Mouse (Mus musculus): Measurements from ENCODE around the gene Asap2. TPM values are rescaled to one million over a fixed set of nuclear protein-coding genes. Genes with fewer than 3 reads are reported as not detected.

Asap2 gene
- polyA plus RNA-seq, 1 experiment, result 3.6 TPM

DNA sequence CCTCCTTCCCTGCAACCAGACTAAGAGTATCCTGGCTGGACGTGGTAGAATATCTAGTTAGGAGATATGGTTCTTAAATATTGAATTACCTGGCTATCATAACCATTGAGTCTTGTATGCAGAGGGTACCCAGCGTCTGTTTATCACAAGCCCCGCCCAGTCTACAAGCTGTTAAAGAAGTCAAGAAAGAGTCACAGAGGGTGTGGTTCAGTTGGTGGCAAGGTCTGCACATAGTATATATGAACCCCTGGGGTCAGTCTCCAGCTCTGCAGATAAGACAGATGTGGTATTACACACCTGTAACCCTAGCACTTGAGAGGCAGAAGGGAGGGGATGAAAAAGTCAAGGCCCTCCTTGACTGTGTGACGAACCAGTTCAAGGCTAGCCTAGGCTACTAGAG is 215.5 kb downstream of the Asap2 start:
- H3K36me3 ChIP-seq (ENCODE audit: control insufficient read depth, insufficient read depth, low read length), result no peaks in the 10 kb centered on the region
- no peak overlapping the region for H3K4me3 ChIP-seq (ENCODE audit: control insufficient read depth, insufficient read depth, low read length)
- peaks cover 8% of the 10 kb centered on the region for H3K4me1 ChIP-seq (replicated peaks; ENCODE audit: control insufficient read depth, insufficient read depth, low read length)
- H3K27ac ChIP-seq (ENCODE audit: control insufficient read depth, insufficient read depth, low read length), result no peak overlapping the region
- no peak for DNase-seq
- no peaks in the 10 kb centered on the region for H3K27me3 ChIP-seq (ENCODE audit: control insufficient read depth, insufficient read depth, low read length)
- 95% methylated on average over 4 of the region's 4 CpGs for WGBS
- TF ChIP-seq CTCF (IDR thresholded peaks at IDR 0.05; ENCODE audit: borderline replicate concordance, control insufficient read depth, extremely low read depth, insufficient read depth, low read length, poor library complexity) (no peak), POLR2A (IDR thresholded peaks at IDR 0.05; ENCODE audit: control insufficient read depth, extremely low read depth, insufficient read depth, low read length, poor library complexity) (no peak)

- H3K4me3 ChIP-seq (ENCODE audit: control insufficient read depth, insufficient read depth, low read length), result no peak overlapping the region
- H3K27ac ChIP-seq (ENCODE audit: control insufficient read depth, insufficient read depth, low read length), result no peak overlapping the region
- peaks cover 8% of the 10 kb centered on the region for H3K4me1 ChIP-seq (replicated peaks; ENCODE audit: control insufficient read depth, insufficient read depth, low read length)
- no peaks in the 10 kb centered on the region for H3K27me3 ChIP-seq (ENCODE audit: control insufficient read depth, insufficient read depth, low read length)
- TF ChIP-seq POLR2A (IDR thresholded peaks at IDR 0.05; ENCODE audit: control insufficient read depth, extremely low read depth, insufficient read depth, low read length, poor library complexity), result no peak
- TF ChIP-seq CTCF (IDR thresholded peaks at IDR 0.05; ENCODE audit: borderline replicate concordance, control insufficient read depth, extremely low read depth, insufficient read depth, low read length, poor library complexity), result no peak
- H3K36me3 ChIP-seq (ENCODE audit: control insufficient read depth, insufficient read depth, low read length), result no peaks in the 10 kb centered on the region
- no peak for DNase-seq
- WGBS, result 80% methylated on average over 5 of the region's 5 CpGs
Measured at GRCm38 (mm10) chr12:21207422-21207821, 217.2 kb downstream of the Asap2 start.

- Histone ChIP-seq H3K4me1 (replicated peaks; ENCODE audit: control insufficient read depth, insufficient read depth, low read length) (peaks cover 14% of the 10 kb centered on the region), H3K27ac (ENCODE audit: control insufficient read depth, insufficient read depth, low read length) (no peak overlapping the region), H3K4me3 (ENCODE audit: control insufficient read depth, insufficient read depth, low read length) (no peak overlapping the region), H3K27me3 (ENCODE audit: control insufficient read depth, insufficient read depth, low read length) (no peaks in the 10 kb centered on the region), H3K36me3 (ENCODE audit: control insufficient read depth, insufficient read depth, low read length) (no peaks in the 10 kb centered on the region)
- WGBS, result 23% methylated on average over 11 of the region's 11 CpGs
- TF ChIP-seq POLR2A (IDR thresholded peaks at IDR 0.05; ENCODE audit: control insufficient read depth, extremely low read depth, insufficient read depth, low read length, poor library complexity), result no peak
- TF ChIP-seq CTCF (IDR thresholded peaks at IDR 0.05; ENCODE audit: borderline replicate concordance, control insufficient read depth, extremely low read depth, insufficient read depth, low read length, poor library complexity), result no peak
- no peak for DNase-seq
Measured at GRCm38 (mm10) chr12:21208172-21208795, 218.0 kb downstream of the Asap2 start.

GRCm38 (mm10) chr12:21209273-21209672 is 219.0 kb downstream of the Asap2 start:
- Histone ChIP-seq H3K36me3 (ENCODE audit: control insufficient read depth, insufficient read depth, low read length) (no peaks in the 10 kb centered on the region), H3K27ac (ENCODE audit: control insufficient read depth, insufficient read depth, low read length) (no peak overlapping the region), H3K4me3 (ENCODE audit: control insufficient read depth, insufficient read depth, low read length) (no peak overlapping the region), H3K4me1 (replicated peaks; ENCODE audit: control insufficient read depth, insufficient read depth, low read length) (peaks cover 19% of the 10 kb centered on the region), H3K27me3 (ENCODE audit: control insufficient read depth, insufficient read depth, low read length) (no peaks in the 10 kb centered on the region)
- WGBS, result 96% methylated on average over 10 of the region's 10 CpGs
- TF ChIP-seq POLR2A (IDR thresholded peaks at IDR 0.05; ENCODE audit: control insufficient read depth, extremely low read depth, insufficient read depth, low read length, poor library complexity), result no peak
- no peak for TF ChIP-seq CTCF (IDR thresholded peaks at IDR 0.05; ENCODE audit: borderline replicate concordance, control insufficient read depth, extremely low read depth, insufficient read depth, low read length, poor library complexity)
- no peak for DNase-seq

DNA sequence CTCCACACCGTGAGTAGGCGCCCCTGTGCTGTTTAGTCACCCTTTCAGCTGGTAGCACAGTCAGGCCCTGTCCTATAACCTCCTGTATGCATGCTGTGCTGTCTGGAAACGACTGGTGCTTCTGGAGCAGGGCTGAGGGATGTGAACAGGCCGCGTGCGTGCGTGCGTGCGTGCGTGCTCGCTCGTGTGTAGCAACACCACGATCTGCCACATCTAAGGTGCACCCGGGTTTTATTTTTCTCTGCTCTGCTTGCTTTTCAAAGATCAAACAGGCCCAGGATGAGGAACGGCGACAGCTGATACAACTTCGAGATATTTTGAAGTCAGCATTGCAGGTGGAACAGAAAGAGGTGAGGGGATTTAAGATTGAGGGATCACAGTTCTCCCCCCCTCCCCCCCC is 222.6 kb downstream of the Asap2 start:
- peak; percentile 10 for DNase-seq
- no peaks in the 10 kb centered on the region for H3K36me3 ChIP-seq (ENCODE audit: control insufficient read depth, insufficient read depth, low read length)
- WGBS, result 22% methylated on average over 17 of the region's 17 CpGs
- H3K4me3 ChIP-seq (ENCODE audit: control insufficient read depth, insufficient read depth, low read length), result no peak overlapping the region
- no peak overlapping the region for H3K27ac ChIP-seq (ENCODE audit: control insufficient read depth, insufficient read depth, low read length)
- H3K4me1 ChIP-seq (replicated peaks; ENCODE audit: control insufficient read depth, insufficient read depth, low read length), result peaks cover 18% of the 10 kb centered on the region
- H3K27me3 ChIP-seq (ENCODE audit: control insufficient read depth, insufficient read depth, low read length), result no peaks in the 10 kb centered on the region
- TF ChIP-seq CTCF (IDR thresholded peaks at IDR 0.05; ENCODE audit: borderline replicate concordance, control insufficient read depth, extremely low read depth, insufficient read depth, low read length, poor library complexity) (no peak), POLR2A (IDR thresholded peaks at IDR 0.05; ENCODE audit: control insufficient read depth, extremely low read depth, insufficient read depth, low read length, poor library complexity) (no peak)

DNA sequence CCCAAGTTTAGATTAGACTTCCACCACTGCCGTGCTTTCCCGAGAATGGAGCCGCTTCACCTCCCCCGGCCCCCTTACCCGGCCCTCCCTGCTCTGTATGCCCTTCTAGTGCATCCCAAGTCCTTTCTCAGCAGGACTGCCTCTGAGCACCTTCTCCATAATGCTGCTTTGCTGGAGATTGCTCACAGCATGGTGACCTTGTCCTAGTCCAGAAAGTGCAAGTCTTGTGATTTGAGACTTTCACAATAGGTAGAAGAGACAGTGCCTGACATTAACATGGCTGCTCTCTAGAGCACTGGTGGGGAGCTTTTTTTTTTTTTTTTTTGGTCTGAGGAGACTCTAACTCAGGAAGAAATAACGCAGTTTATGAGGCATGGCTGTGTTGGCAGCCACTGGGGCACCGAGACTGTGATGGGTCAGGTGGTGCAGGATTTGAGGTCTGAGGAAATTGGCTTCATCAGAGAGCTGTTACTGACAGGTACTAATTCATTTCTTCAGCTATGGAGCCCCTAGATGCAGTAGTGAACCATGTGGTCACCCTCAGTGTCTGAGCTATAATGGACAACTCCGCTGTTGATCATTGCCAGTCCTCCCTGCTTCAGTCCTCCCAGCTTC is 224.4 kb downstream of the Asap2 start:
- TF ChIP-seq CTCF (IDR thresholded peaks at IDR 0.05; ENCODE audit: borderline replicate concordance, control insufficient read depth, extremely low read depth, insufficient read depth, low read length, poor library complexity) (no peak), POLR2A (IDR thresholded peaks at IDR 0.05; ENCODE audit: control insufficient read depth, extremely low read depth, insufficient read depth, low read length, poor library complexity) (no peak)
- 99% methylated on average over 8 of the region's 8 CpGs for WGBS
- H3K4me3 ChIP-seq (ENCODE audit: control insufficient read depth, insufficient read depth, low read length), result no peak overlapping the region
- no peaks in the 10 kb centered on the region for H3K36me3 ChIP-seq (ENCODE audit: control insufficient read depth, insufficient read depth, low read length)
- H3K27ac ChIP-seq (ENCODE audit: control insufficient read depth, insufficient read depth, low read length), result no peak overlapping the region
- peaks cover 12% of the 10 kb centered on the region for H3K4me1 ChIP-seq (replicated peaks; ENCODE audit: control insufficient read depth, insufficient read depth, low read length)
- no peaks in the 10 kb centered on the region for H3K27me3 ChIP-seq (ENCODE audit: control insufficient read depth, insufficient read depth, low read length)
- DNase-seq, result no peak

Data from thymus, adult 2 months (tissue).